Mouse (Mus musculus): Measurements from ENCODE around the gene Gm17027. TPM values are rescaled to one million over a fixed set of nuclear protein-coding genes. Genes with fewer than 3 reads are reported as not detected.
"Not testable (repeated sequence)": the region's sequence is repeated elsewhere in the genome, so short reads cannot be mapped to it uniquely, and the experiment has no call there.

Gm17027 gene
- not detected in 2 replicates for polyA plus RNA-seq (2016; fragmentation: Nextera tagmentation; extraction: Ambion mirVana)

DNA sequence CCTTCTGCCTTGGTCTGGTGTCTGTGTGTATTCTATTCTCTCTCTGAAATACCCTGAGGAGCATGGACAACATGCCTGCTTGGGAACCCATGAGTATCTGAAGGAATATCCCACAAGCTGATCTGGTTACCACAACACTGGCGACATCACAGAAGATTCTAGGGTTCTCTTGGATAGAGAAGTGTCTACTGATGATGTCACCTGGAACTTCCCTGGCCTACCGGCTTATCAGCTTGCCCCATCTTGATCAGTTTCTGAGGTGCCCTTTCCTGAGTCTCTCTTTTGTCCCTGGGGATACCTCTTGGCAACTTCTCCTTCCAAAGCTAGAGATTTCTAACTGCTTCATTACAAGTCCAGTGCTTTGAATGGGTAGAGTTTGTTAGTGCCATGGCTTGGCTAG lies at the start of gene Gm17027:
Gene Gm17027 (minus strand): TSS at position 101 of the 400 bp plus-strand sequence.
- H3K9me3 ChIP-seq; H3K27me3 ChIP-seq; H3K4me1 ChIP-seq; H3K27ac ChIP-seq (replicated peaks); H3K9ac ChIP-seq (replicated peaks); ATAC-seq (ENCODE audit: low FRiP score, low read depth); H3K4me3 ChIP-seq; H3K4me2 ChIP-seq (replicated peaks); H3K36me3 ChIP-seq: not testable (repeated sequence)
- WGBS = 97% methylated on average over 2 of the region's 2 CpGs

- WGBS = no CpG with 5 or more reads among the region's 1 CpGs
- not testable (repeated sequence) for H3K36me3 ChIP-seq; H3K9ac ChIP-seq (replicated peaks); ATAC-seq (ENCODE audit: low FRiP score, low read depth); H3K9me3 ChIP-seq; H3K4me2 ChIP-seq (replicated peaks); H3K27me3 ChIP-seq; H3K27ac ChIP-seq (replicated peaks); H3K4me1 ChIP-seq; H3K4me3 ChIP-seq
These were observed 28.3 kb upstream of the Gm17027 start, which contains the start of gene Gm3573 for GRCm38 (mm10) chr14:42190691-42191090. Gene Gm3573 (minus strand): TSS chr14:42190791.

DNA sequence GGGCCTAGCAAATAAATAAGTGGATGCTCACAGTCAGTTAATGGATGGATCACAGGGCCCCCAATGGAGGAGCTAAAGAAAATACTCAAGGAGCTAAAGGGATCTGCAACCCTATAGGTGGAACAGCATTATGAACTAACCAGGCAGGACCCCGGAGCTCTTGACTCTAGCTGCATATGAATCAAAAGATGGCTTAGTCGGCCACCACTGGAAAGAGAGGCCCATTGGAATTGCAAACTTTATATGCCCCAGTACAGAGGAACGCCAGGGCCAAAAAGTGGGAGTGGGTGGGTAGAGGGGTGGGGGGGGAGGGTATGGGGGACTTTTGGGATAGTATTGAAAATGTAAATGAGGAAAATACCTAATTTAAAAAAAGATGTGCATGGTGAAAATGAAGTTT lies 21.5 kb upstream of the Gm17027 start:
- not testable (repeated sequence) for H3K27me3 ChIP-seq; H3K9ac ChIP-seq (replicated peaks); H3K9me3 ChIP-seq; H3K4me3 ChIP-seq; H3K4me2 ChIP-seq (replicated peaks); H3K4me1 ChIP-seq; ATAC-seq (ENCODE audit: low FRiP score, low read depth); H3K27ac ChIP-seq (replicated peaks); H3K36me3 ChIP-seq
- 80% methylated on average over 3 of the region's 3 CpGs for WGBS

- not testable (repeated sequence) for H3K36me3 ChIP-seq; H3K9ac ChIP-seq (replicated peaks); H3K4me1 ChIP-seq; H3K4me2 ChIP-seq (replicated peaks); H3K9me3 ChIP-seq; H3K27me3 ChIP-seq; H3K4me3 ChIP-seq; ATAC-seq (ENCODE audit: low FRiP score, low read depth); H3K27ac ChIP-seq (replicated peaks)
- 82% methylated on average over 7 of the region's 8 CpGs for WGBS
These were observed 27.9 kb downstream of the Gm17027 start for GRCm38 (mm10) chr14:42134571-42134970.

DNA sequence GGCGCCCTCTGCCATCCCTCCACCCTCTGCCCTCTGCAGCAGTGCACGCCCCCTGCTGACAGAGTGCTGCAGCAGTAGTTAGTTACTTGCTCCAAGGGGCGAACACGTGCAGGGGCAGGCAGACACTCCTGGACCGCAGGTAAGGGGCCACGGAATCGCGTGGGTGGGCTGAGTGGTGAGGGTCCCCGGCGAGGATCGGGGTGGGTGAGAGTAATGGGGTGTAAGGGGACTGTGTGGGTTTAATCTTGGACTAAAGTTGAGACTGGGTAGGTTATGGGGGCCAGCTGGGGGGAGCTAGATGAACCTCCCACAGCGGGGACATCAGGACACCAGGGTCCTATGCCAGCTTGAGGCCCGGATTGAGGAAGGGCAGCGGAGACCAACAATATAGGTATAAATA lies 28.6 kb downstream of the Gm17027 start:
- not testable (repeated sequence) for H3K36me3 ChIP-seq; H3K27ac ChIP-seq (replicated peaks); ATAC-seq (ENCODE audit: low FRiP score, low read depth); H3K9me3 ChIP-seq; H3K4me3 ChIP-seq; H3K27me3 ChIP-seq; H3K9ac ChIP-seq (replicated peaks); H3K4me1 ChIP-seq; H3K4me2 ChIP-seq (replicated peaks)
- WGBS = 60% methylated on average over 11 of the region's 14 CpGs

GRCm38 (mm10) chr14:42117269-42117668 lies 45.2 kb downstream of the Gm17027 start, which contains the start of gene Gm7951:
Gene Gm7951 (minus strand): TSS chr14:42117369.
- WGBS = 80% methylated on average over 1 of the region's 2 CpGs

More at GRCm38 (mm10) chr14:42117269-42117668, 45.2 kb downstream of the Gm17027 start, which contains the start of gene Gm7951:
- not testable (repeated sequence) for H3K9ac ChIP-seq (replicated peaks); H3K27me3 ChIP-seq; H3K4me2 ChIP-seq (replicated peaks); H3K4me1 ChIP-seq; H3K27ac ChIP-seq (replicated peaks); ATAC-seq (ENCODE audit: low FRiP score, low read depth); H3K9me3 ChIP-seq; H3K4me3 ChIP-seq; H3K36me3 ChIP-seq

Other genes starting within 250 kb of the Gm17027 start
- gene 1700049E17Rik1, start 237.7 kb downstream of the Gm17027 start, polyA plus RNA-seq (2016; fragmentation: Nextera tagmentation; extraction: Ambion mirVana) = not detected in 2 replicates
- not detected in 2 replicates for gene 1700024B05Rik, start 218.6 kb downstream of the Gm17027 start, polyA plus RNA-seq (2016; fragmentation: Nextera tagmentation; extraction: Ambion mirVana)
- gene Gm6401, start 194.7 kb downstream of the Gm17027 start, polyA plus RNA-seq (2016; fragmentation: Nextera tagmentation; extraction: Ambion mirVana) = not detected in 2 replicates
- not detected in 2 replicates for gene Gm3543, start 179.3 kb downstream of the Gm17027 start, polyA plus RNA-seq (2016; fragmentation: Nextera tagmentation; extraction: Ambion mirVana)
- not detected in 2 replicates for gene Gm7951, start 45.3 kb downstream of the Gm17027 start, polyA plus RNA-seq (2016; fragmentation: Nextera tagmentation; extraction: Ambion mirVana)
- not detected in 2 replicates for gene Gm3573, start 28.2 kb upstream of the Gm17027 start, polyA plus RNA-seq (2016; fragmentation: Nextera tagmentation; extraction: Ambion mirVana)
- gene Gm17026, start 97.4 kb upstream of the Gm17027 start, polyA plus RNA-seq (2016; fragmentation: Nextera tagmentation; extraction: Ambion mirVana) = not detected in 2 replicates
- not detected in 2 replicates for gene Gm9611, start 134.7 kb upstream of the Gm17027 start, polyA plus RNA-seq (2016; fragmentation: Nextera tagmentation; extraction: Ambion mirVana)
- not detected in 2 replicates for gene Gm7995, start 147.6 kb upstream of the Gm17027 start, polyA plus RNA-seq (2016; fragmentation: Nextera tagmentation; extraction: Ambion mirVana)